Mouse (Mus musculus) midbrain, postnatal 0 days (tissue): ENCODE results near the gene Cntn2. TPM values are rescaled to one million over a fixed set of nuclear protein-coding genes. Genes with fewer than 3 reads are reported as not detected.

Experiments
- ATAC-seq: fragments of 200-750 bp; cut with Nextera tagmentation; 2 replicates; pipeline ENCODE4 v1.8.0; 2017; ENCODE audit warnings: moderate number of reproducible peaks, mild to moderate bottlenecking, moderate TSS enrichment, moderate library complexity; ENCODE audit not compliant: low FRiP score
- DNase-seq: peaks from one replicate; pipeline ENCODE4 v3.0.0-alpha.2; 2015; ENCODE audit warnings: low spot score
- H3K27ac ChIP-seq: fragments of 300-500 bp; sonication (generic); 2 replicates; pipeline ENCODE4 v1.5.1; 2014; ENCODE audit warnings: low read depth, mild to moderate bottlenecking, low read length, mixed read lengths
- H3K27me3 ChIP-seq: fragments of 300-500 bp; sonication (generic); 2 replicates; pipeline ENCODE4 v1.6.1; 2014; ENCODE audit warnings: low read length, control low read depth, mixed read lengths; ENCODE audit not compliant: insufficient read depth
- H3K36me3 ChIP-seq: fragments of 300-500 bp; sonication (generic); 2 replicates; pipeline ENCODE4 v1.6.1; 2014; ENCODE audit warnings: low read length, control low read depth, mixed read lengths; ENCODE audit not compliant: insufficient read depth
- H3K4me1 ChIP-seq: fragments of 300-500 bp; sonication (generic); 2 replicates; pipeline ENCODE4 v1.6.1; 2014; ENCODE audit warnings: mild to moderate bottlenecking, control low read depth, antibody characterized with exemption, low read length, mixed read lengths; ENCODE audit not compliant: insufficient read depth
- H3K4me2 ChIP-seq: fragments of 300-500 bp; sonication (generic); 2 replicates; pipeline ENCODE4 v1.6.1; 2014; ENCODE audit warnings: low read depth, mild to moderate bottlenecking, low read length, mixed read lengths; ENCODE audit not compliant: poor library complexity, severe bottlenecking
- H3K4me3 ChIP-seq: fragments of 300-500 bp; sonication (generic); 2 replicates; pipeline ENCODE4 v1.5.1; 2014; ENCODE audit warnings: low read depth, mild to moderate bottlenecking, low read length, moderate library complexity
- H3K9ac ChIP-seq: fragments of 300-500 bp; sonication (generic); replicated peaks from 2 replicates; pipeline ENCODE4 v1.6.1; 2014; ENCODE audit warnings: mild to moderate bottlenecking, low read length, moderate library complexity, mixed read lengths; ENCODE audit not compliant: poor library complexity, severe bottlenecking
- H3K9me3 ChIP-seq: fragments of 300-500 bp; sonication (generic); 2 replicates; pipeline ENCODE4 v1.6.1; 2016; ENCODE audit warnings: low read length, control low read depth
- CTCF ChIP-seq: IDR thresholded peaks from 2 replicates; pipeline ENCODE4 v1.5.1; 2016; ENCODE audit warnings: antibody characterized with exemption, mild to moderate bottlenecking
- whole genome bisulfite sequencing: fragments of 180-500 bp; shearing (Covaris S2); extraction: QIAGEN DNeasy Blood & Tissue Kit; methylation state at CpG from one replicate; pipeline ENCODE4 v1.1.7; 2014; 5-methylcytosine and 5-hydroxymethylcytosine counted together
- polyA plus RNA-seq: library from polyadenylated mRNA; unstranded; fragments of >200 nt; fragmentation: Nextera tagmentation; extraction: Ambion mirVana; gene quantifications from 2 replicates; pipeline ENCODE4 v1.2.1, GENCODE M21; 2015
- total RNA-seq: library from RNA; depleted of rRNA; stranded (reverse); fragments of >200 nt; gene quantifications from 2 replicates; pipeline ENCODE4 v1.2.3, GENCODE M21; 2014

Cntn2 gene
- total and polyA plus RNA-seq, 2 experiments from 2014 or later, result 15.6 to 69.2 TPM

GRCm38 (mm10) chr1:132541824-132542599 is 1.0 kb downstream of the Cntn2 start:
- Histone ChIP-seq H3K9me3 (no peaks in the 10 kb centered on the region), H3K4me1 (peaks cover 22% of the 10 kb centered on the region), H3K9ac (peak overlapping the region; percentile 73), H3K27ac (0 out of 2 replicates have a peak overlapping the region, but pooled peaks have one; percentile 62), H3K27me3 (no peaks in the 10 kb centered on the region), H3K4me3 (peak overlapping the region; percentile 53), H3K36me3 (no peaks in the 10 kb centered on the region), H3K4me2 (peak overlapping the region; percentile 86)
- no peak for TF ChIP-seq CTCF
- DNase-seq (no peak), ATAC-seq (0 out of 2 replicates have a peak, but pooled peaks have one; percentile 11)
- 16% methylated on average over 5 of the region's 5 CpGs for WGBS

GRCm38 (mm10) chr1:132541171-132541823 is 1.8 kb downstream of the Cntn2 start:
- Histone ChIP-seq H3K27me3 (no peaks in the 10 kb centered on the region), H3K4me2 (peak overlapping the region; percentile 86), H3K4me1 (peaks cover 22% of the 10 kb centered on the region), H3K4me3 (peak overlapping the region; percentile 53), H3K9me3 (no peaks in the 10 kb centered on the region), H3K36me3 (no peaks in the 10 kb centered on the region), H3K27ac (no peak overlapping the region), H3K9ac (peak overlapping the region; percentile 73; the same call in 1 of the 2 replicates)
- DNase-seq, result no peak
- no peak for TF ChIP-seq CTCF
- no peak for ATAC-seq
- WGBS, result 9% methylated on average over 14 of the region's 14 CpGs

- ATAC-seq, result no peak
- no peaks in the 10 kb centered on the region for H3K9me3 ChIP-seq
- H3K4me1 ChIP-seq, result peaks cover 22% of the 10 kb centered on the region
- no peak for DNase-seq
- H3K27me3 ChIP-seq, result no peaks in the 10 kb centered on the region
- no peak for TF ChIP-seq CTCF
- H3K9ac ChIP-seq, result no peak overlapping the region; the same call in 1 of the 2 replicates
- peak overlapping the region; percentile 53; the same call in 1 of the 2 replicates for H3K4me3 ChIP-seq
- no peaks in the 10 kb centered on the region for H3K36me3 ChIP-seq
- 62% methylated on average over 7 of the region's 7 CpGs for WGBS
- H3K27ac ChIP-seq, result no peak overlapping the region
- peak overlapping the region; percentile 86 for H3K4me2 ChIP-seq
Observed at GRCm38 (mm10) chr1:132540701-132541100, 2.4 kb downstream of the Cntn2 start.

GRCm38 (mm10) chr1:132537736-132538135 is 5.3 kb downstream of the Cntn2 start:
- H3K36me3 ChIP-seq, result peaks cover 5% of the 10 kb centered on the region; the same call in 1 of the 2 replicates
- DNase-seq (peak; percentile 52), ATAC-seq (no peak)
- no peak overlapping the region for H3K4me3 ChIP-seq
- no peak overlapping the region for H3K27ac ChIP-seq
- H3K9ac ChIP-seq, result no peak overlapping the region
- no peak overlapping the region for H3K4me2 ChIP-seq
- TF ChIP-seq CTCF, result no peak
- no peaks in the 10 kb centered on the region for H3K27me3 ChIP-seq
- H3K4me1 ChIP-seq, result peaks cover 22% of the 10 kb centered on the region
- no peaks in the 10 kb centered on the region for H3K9me3 ChIP-seq
- whole genome bisulfite sequencing, result 68% methylated on average over 5 of the region's 5 CpGs

- DNase-seq (no peak), ATAC-seq (no peak)
- Histone ChIP-seq H3K4me1 (peaks cover 13% of the 10 kb centered on the region), H3K4me3 (no peak overlapping the region), H3K9ac (no peak overlapping the region), H3K27me3 (no peaks in the 10 kb centered on the region), H3K27ac (no peak overlapping the region), H3K36me3 (peaks cover 11% of the 10 kb centered on the region; the same call in 1 of the 2 replicates), H3K9me3 (no peaks in the 10 kb centered on the region), H3K4me2 (no peak overlapping the region)
- TF ChIP-seq CTCF, result no peak
- WGBS, result 60% methylated on average over 3 of the region's 3 CpGs
Observed at GRCm38 (mm10) chr1:132536416-132536815, 6.6 kb downstream of the Cntn2 start.

- Histone ChIP-seq H3K4me3 (no peak overlapping the region), H3K4me1 (peaks cover 10% of the 10 kb centered on the region; the same call in 1 of the 2 replicates), H3K36me3 (peaks cover 11% of the 10 kb centered on the region; the same call in 1 of the 2 replicates), H3K27ac (no peak overlapping the region), H3K9me3 (no peaks in the 10 kb centered on the region), H3K9ac (no peak overlapping the region), H3K27me3 (no peaks in the 10 kb centered on the region), H3K4me2 (no peak overlapping the region)
- ATAC-seq (no peak), DNase-seq (no peak)
- WGBS, result 93% methylated on average over 4 of the region's 4 CpGs
- no peak for TF ChIP-seq CTCF
Observed at GRCm38 (mm10) chr1:132535541-132535940, 7.5 kb downstream of the Cntn2 start.
